Mouse (Mus musculus) heart, adult 11 months (tissue): Measurements from ENCODE around the gene Actg1.
A peak's percentile ranks its signal among the peaks of the same experiment; 100 is the strongest.

Source experiments
- DNase-seq: peaks from one replicate; pipeline ENCODE4 v3.0.0; 2022

Gene Actg1

GRCm38 (mm10) chr11:120347791-120348683 is at the start of gene Actg1:
Actg1 (minus strand) TSS chr11:120348542.
- peak; percentile 100 for DNase-seq

- peak; percentile 76 for DNase-seq
Observed at GRCm38 (mm10) chr11:120397602-120398001, 49.3 kb upstream of the Actg1 start.

DNA sequence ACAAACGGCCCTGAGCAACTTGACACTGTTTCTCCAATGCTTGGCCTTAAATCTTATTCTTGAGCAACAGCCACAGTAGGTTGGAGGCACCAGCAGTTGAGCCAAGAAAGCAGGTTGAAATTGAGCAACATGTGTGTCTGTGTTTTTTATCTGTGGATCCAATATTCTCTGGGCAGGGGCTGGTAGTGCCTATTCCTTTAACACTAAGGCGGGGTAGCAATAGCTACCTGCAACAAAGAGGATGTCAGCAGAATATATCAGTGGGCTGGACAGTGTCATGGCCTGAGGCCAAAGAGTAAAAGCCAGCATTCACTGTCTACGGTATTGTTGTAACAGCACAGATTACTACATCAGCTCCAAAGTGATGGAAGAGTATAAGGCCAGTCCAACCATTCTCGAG is 47.3 kb upstream of the Actg1 start:
- DNase-seq = peak; percentile 85

GRCm38 (mm10) chr11:120388580-120388979 is 40.2 kb upstream of the Actg1 start:
- no peak for DNase-seq

DNA sequence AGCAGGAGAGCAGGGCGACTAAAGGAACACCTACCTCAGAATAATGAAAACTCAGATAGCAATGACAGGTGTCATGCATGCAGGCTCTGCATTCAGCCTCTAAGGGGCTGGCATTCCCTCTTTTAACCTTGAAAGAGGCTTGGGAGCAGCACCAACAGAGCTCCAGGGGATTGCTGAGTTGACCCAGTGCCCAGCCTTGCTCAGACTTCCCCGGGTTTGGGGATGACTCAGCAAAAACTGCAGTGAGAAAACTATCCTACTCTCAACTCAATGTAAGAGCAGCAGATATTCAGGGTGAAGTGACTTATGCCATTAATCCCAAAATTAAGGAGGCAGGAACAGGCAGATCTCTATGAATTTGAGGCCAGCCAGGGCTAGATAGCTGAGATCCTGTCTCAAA is 38.8 kb upstream of the Actg1 start:
- peak; percentile 89 for DNase-seq

DNA sequence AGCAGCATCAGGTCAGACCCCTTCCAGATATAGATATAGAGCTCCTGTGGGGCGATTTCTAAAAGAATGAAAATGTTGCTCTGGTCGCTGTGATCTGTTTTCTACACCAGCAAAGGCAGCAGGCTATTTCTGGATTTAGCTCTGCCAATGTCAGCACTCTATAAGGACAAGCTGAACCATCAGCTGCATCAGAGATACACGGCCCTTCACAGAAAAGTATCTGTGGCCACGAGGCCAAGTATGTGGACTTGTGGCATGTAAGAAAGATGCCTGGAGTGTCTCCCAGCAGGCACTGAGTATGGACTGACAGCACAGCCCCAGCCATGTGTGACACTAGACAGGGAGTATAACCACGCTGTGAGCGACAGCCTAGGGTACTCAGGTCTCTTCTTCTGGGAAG is 38.3 kb upstream of the Actg1 start:
- DNase-seq = peak; percentile 94

DNA sequence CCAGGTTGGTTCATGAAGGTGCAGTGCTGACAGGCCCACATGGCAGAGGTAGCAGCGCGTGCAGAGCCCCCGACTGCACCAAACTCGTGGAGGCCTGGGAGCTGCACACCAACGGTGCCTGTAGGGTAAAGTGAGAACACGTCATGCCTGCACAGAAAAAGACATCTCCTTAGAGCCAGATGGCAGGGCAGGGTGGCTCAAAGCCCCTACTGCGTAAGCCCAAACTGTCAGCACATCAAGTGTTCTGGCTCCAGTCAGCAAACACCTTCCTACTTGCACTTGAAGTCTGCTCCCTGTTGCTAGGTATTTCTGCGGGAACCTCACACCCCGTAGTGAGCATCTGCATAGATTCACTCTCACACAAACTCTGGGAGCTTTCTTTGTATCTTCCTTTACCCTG is 34.2 kb upstream of the Actg1 start:
- DNase-seq = peak; percentile 97

GRCm38 (mm10) chr11:120381157-120381556 is 32.8 kb upstream of the Actg1 start:
- DNase-seq = peak; percentile 83

DNA sequence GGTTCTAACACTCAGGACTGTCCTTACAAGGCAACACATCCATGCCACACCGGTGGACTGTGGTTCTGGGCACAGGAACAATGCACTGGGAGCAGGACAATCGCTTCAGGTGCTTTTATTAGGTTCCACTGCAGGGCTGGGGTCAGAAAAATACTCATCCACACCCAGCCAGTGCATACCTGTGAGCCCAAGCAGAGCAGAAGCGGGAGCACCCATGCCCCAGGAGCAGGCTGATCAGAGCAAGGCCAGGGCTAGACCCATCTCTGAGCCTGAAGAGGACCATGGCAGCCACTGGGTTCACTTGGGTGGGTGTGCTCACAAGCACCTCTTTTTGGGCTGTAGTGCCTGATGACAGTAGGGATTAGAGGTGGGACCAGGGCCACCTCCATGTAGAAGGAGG is 31.9 kb upstream of the Actg1 start:
- DNase-seq = peak; percentile 92

- peak; percentile 99 for DNase-seq
Observed at GRCm38 (mm10) chr11:120378611-120379540, 30.5 kb upstream of the Actg1 start, which contains the start of gene Faap100. Faap100 (minus strand) TSS chr11:120378764.

- peak; percentile 97 for DNase-seq
Observed at GRCm38 (mm10) chr11:120378031-120378610, 29.8 kb upstream of the Actg1 start.

GRCm38 (mm10) chr11:120377337-120377736 is 29.0 kb upstream of the Actg1 start:
- DNase-seq = peak; percentile 95

GRCm38 (mm10) chr11:120376302-120377160 is 28.2 kb upstream of the Actg1 start:
- peak; percentile 91 for DNase-seq

GRCm38 (mm10) chr11:120375324-120375723 is 27.0 kb upstream of the Actg1 start:
- DNase-seq = peak; percentile 91

GRCm38 (mm10) chr11:120373820-120374586 is 25.7 kb upstream of the Actg1 start:
- DNase-seq = peak; percentile 97

- no peak for DNase-seq
Observed at GRCm38 (mm10) chr11:120373025-120373424, 24.7 kb upstream of the Actg1 start.

DNA sequence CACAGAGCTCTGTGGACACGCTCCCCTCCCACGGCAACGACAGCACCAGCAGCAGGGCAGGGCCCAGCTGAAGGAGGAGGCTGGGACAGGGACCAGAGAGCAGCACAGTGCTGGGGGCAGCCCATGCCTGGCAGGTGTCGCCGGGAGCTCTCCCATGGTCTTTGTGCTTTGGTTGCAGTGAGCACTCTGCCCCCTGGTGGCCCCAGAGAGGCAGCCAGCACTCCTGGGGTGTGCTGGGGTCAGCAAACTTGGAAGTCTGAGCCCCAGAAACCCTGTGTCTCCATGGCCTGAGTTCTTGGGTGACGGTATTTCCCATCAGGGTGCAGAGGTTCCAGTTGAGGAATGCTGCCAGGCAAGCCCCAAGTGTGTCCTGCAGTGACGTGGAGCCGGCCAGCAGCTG is 21.3 kb upstream of the Actg1 start:
- peak; percentile 96 for DNase-seq

DNA sequence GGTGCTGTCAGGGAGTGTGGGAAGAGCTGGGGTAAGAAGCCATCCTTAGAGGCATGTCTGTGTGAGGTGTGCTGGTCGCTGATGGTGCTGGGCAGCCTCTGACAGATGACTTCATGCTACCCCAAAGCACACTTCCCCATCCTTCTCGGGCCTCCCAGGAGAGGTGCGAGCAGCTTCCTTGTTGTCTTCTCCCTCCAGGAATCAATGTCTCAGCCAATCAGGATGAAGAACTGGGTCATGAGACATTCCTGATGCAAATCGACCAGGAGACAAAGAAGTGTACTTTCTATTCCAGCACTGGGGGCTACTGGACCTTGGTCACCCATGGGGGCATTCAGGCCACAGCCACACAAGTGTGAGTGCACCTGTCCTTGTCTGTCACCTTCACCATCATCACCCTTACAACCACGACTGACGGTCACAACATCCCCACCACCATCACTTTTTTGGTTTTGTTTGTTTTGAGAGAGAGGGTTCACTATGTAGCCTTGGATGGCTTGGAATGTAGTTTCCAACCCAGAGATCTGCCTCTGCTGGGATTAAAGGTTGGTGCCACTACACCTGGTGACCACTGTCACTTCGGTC is 18.2 kb upstream of the Actg1 start:
- DNase-seq = no peak

- no peak for DNase-seq
Observed at GRCm38 (mm10) chr11:120362891-120363290, 14.5 kb upstream of the Actg1 start.

DNA sequence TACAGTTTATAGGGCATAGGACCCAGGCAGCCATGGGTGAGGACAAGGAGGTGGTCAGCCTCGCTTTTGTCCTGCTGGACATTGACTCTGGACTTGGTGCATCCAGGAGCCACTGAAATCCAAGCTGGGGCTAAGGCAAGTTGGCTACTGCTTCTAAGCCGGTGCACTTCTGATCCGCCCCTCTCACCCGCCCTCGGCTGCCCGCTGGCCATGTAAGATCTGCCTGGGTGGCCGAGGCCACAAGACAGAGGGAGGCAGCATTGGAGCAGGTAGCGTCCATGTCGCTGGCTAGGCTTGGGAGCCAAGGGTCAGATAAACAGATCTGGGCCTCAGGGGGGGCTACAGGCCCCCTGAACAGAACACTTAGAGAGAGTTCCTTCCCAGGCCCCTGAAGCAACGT is 13.0 kb upstream of the Actg1 start, which contains the start of gene Fscn2:
Gene Fscn2, plus strand, starts transcription at position 240 of the 400 bp plus-strand sequence.
- no peak for DNase-seq

GRCm38 (mm10) chr11:120360755-120361154 is 12.4 kb upstream of the Actg1 start:
- DNase-seq = no peak
